Mouse (Mus musculus): ENCODE measurements at regions not wholly inside any gene's neighbourhood (a gene's known extent, or its start where the extent isn't known, plus 50 kb on each side); places are given as distances from the start of the nearest gene placed in this dataset.
"Not testable (repeated sequence)": the region's sequence is repeated elsewhere in the genome, so short reads cannot be mapped to it uniquely, and the experiment has no call there.

DNA sequence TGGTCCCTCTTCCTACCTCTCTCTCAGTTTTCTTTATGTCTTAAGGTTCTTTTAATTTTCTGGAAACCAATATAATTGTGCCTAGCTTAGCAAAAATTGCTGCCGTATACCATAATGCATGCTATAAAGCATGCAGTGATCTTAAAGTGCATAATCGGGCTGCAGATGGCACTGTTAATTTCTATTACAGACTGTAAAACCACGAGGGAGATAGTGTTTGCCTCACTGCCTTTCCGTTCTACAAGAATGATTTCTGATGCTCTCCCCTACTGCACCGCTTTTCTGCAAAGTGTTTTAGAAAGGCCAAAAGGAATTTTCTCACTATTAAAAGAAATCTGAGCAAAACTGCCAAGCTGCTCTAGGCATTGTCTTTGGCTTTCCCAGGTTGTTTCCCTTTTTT, 357.6 kb downstream of the Tusc1 start:
- no peak for DNase-seq (ENCODE audit: low read depth, low spot score)

DNA sequence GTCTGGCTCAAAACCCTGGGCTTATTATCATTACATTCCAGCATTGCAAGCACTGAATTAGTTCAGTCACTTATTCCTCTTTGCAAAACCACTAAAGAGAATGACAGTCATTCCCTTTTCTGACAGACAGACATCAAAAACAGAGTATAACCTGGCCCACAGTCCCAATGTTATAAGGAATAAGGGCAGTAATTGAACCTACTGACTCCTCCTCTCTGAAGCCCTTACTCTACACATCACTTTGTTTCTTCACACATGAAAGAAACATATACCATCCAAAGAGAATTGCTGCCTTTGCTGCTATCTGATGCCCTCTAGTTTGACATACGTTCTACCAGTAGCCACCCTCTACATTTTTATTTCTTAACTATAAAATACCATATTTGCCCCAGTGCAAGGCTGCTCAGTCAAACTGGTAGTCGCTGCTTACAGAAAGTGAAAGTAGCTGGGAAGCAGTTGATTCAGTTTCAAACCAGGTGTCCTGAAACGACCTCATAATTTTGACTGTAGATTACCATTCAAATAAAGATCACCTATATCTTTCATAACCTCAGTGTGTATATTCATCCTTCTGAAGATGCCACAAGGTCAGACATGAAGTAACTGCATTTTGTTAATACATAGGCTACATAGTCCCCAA, 393.1 kb downstream of the Tusc1 start:
- no peak for DNase-seq (ENCODE audit: low read depth, low spot score)

GRCm38 (mm10) chr4:92931272-92931671, 404.0 kb downstream of the Tusc1 start:
- peak; percentile 8 for DNase-seq (ENCODE audit: low read depth, low spot score)

DNA sequence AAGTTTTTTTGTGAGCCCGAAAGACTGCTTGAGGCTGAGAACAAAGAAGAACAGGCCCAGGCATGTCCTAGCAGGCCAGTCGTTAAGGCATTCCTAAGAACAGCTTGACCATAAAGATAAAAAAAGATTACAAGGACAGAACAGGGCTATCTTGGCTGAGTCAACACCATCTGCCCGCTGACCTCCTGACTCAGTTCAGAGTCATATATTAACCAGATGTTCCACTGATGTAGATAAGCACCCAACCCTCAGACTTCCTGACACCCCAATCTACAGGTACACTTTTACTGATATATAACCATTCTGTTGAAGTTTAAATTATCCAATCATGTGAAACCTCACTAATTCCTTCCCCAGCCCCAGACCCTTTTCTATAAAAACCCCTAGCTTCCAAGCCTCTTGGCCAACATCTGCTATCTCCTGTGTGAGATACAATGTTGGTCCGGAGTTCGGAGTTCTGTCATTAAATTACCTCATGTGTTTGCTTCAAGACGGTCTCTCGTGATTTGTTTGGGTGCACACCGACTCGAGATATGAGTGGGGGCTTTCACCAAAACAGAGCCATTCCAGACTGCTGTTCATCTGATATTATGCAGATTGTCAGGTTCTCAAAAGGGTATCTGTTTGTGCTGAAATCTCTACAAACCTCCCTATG, 413.8 kb downstream of the Tusc1 start:
- no peak for DNase-seq (ENCODE audit: low read depth, low spot score)

DNA sequence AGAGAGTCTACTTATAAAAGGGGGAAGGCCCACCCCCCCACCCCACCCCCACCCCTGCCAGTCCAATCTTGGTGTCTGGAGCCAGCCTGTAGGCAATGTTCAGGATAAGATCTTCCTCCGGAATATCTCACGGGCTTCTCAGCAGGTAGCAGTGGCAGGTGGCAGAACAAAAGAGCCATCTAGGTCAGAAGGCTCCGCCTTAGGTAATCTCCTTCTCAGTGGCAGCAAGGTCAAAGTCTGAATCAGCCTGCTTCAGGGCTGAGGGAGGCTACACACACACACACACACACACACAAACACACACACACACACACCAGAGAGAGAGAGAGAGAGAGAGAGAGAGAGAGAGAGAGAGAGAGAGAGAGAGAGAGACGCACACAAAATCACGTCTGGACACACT, 431.8 kb downstream of the Tusc1 start:
- DNase-seq (ENCODE audit: low read depth, low spot score) = not testable (repeated sequence)
